Mouse (Mus musculus) c-Kit-positive CD71-positive TER-119-positive erythroid progenitor cells, embryonic 14.5 days (primary cell): ENCODE measurements at regions not wholly inside any gene's neighbourhood (a gene's known extent, or its start where the extent isn't known, plus 50 kb on each side); places are given as distances from the start of the nearest gene placed in this dataset.
"Not testable (repeated sequence)": the region's sequence is repeated elsewhere in the genome, so short reads cannot be mapped to it uniquely, and the experiment has no call there.

Experiments
- DNase-seq: peaks from one replicate; pipeline ENCODE4 v3.0.0-alpha.2; 2013; ENCODE audit warnings: low spot score

- no peak for DNase-seq
These were observed 114.2 kb downstream of the Nectin1 start for GRCm38 (mm10) chr9:43857988-43858387.

- no peak for DNase-seq
These were observed 115.0 kb downstream of the Nectin1 start for GRCm38 (mm10) chr9:43858761-43859160.

GRCm38 (mm10) chr9:43860264-43860663, 116.5 kb downstream of the Nectin1 start:
- no peak for DNase-seq

- no peak for DNase-seq
These were observed 117.6 kb downstream of the Nectin1 start for GRCm38 (mm10) chr9:43861375-43861774.

GRCm38 (mm10) chr9:43862034-43862433, 118.2 kb downstream of the Nectin1 start:
- DNase-seq = not testable (repeated sequence)

- no peak for DNase-seq
These were observed 120.0 kb downstream of the Nectin1 start for GRCm38 (mm10) chr9:43863609-43864397.

GRCm38 (mm10) chr9:43866802-43867201, 123.0 kb downstream of the Nectin1 start:
- DNase-seq = no peak

- DNase-seq = no peak
These were observed 130.1 kb downstream of the Nectin1 start for GRCm38 (mm10) chr9:43873841-43874240.

GRCm38 (mm10) chr9:43874332-43874731, 130.5 kb downstream of the Nectin1 start:
- DNase-seq = no peak

GRCm38 (mm10) chr9:43879220-43879968, 135.6 kb downstream of the Nectin1 start:
- DNase-seq = no peak

- no peak for DNase-seq
These were observed 136.2 kb downstream of the Nectin1 start for GRCm38 (mm10) chr9:43879969-43880396.

GRCm38 (mm10) chr9:43893086-43893485, 149.3 kb downstream of the Nectin1 start:
- DNase-seq = no peak

GRCm38 (mm10) chr9:43899239-43899638, 143.9 kb upstream of the Thy1 start:
- DNase-seq = no peak

- DNase-seq = no peak
These were observed 134.9 kb upstream of the Thy1 start for GRCm38 (mm10) chr9:43908325-43908724.

GRCm38 (mm10) chr9:43915015-43915414, 128.2 kb upstream of the Thy1 start:
- no peak for DNase-seq

- DNase-seq = no peak
These were observed 125.7 kb upstream of the Thy1 start for GRCm38 (mm10) chr9:43917467-43917866.

- DNase-seq = no peak
These were observed 124.2 kb upstream of the Thy1 start for GRCm38 (mm10) chr9:43919010-43919409.

GRCm38 (mm10) chr9:43920053-43920754, 123.0 kb upstream of the Thy1 start:
- DNase-seq = no peak

- DNase-seq = no peak
These were observed 121.0 kb upstream of the Thy1 start for GRCm38 (mm10) chr9:43922231-43922630.

- no peak for DNase-seq
These were observed 120.1 kb upstream of the Thy1 start for GRCm38 (mm10) chr9:43923088-43923487.

GRCm38 (mm10) chr9:43924795-43925194, 118.4 kb upstream of the Thy1 start:
- no peak for DNase-seq

GRCm38 (mm10) chr9:43929312-43930036, 113.7 kb upstream of the Thy1 start:
- no peak for DNase-seq
